Mouse (Mus musculus) left cerebral cortex, adult 9 months (tissue): ENCODE data around the gene Rab11fip3.

Source experiments
- DNase-seq, 2 experiments: peaks; one replicate each; pipeline ENCODE4 v3.0.0; 2022; ENCODE audit warnings: low spot score in 2 of 2

The Rab11fip3 gene

GRCm38 (mm10) chr17:25956201-25956600 lies 113.2 kb downstream of the Rab11fip3 start:
- DNase-seq = no peak

GRCm38 (mm10) chr17:25955736-25956135 lies 113.6 kb downstream of the Rab11fip3 start:
- DNase-seq = no peak

DNA sequence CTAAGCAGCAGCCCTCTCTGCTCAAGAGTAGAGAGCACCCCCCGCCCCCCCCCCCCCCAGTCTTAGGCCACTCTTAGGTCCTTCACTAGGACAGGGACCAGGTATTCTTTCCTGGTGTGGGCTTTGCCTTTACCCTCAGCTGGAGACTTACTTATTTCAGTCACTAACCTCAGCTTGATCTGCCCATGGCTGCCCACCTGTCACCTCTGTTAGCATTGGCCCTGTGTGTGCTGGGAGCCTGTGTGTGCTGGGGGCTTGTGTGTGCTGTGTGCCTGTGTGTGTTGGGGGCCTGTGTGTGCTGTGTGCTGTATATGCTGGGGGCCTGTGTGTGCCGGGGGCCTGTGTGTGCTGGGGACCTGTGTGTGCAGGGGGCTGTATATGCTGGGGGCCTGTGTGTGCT lies 114.7 kb downstream of the Rab11fip3 start:
- no peak for DNase-seq

DNA sequence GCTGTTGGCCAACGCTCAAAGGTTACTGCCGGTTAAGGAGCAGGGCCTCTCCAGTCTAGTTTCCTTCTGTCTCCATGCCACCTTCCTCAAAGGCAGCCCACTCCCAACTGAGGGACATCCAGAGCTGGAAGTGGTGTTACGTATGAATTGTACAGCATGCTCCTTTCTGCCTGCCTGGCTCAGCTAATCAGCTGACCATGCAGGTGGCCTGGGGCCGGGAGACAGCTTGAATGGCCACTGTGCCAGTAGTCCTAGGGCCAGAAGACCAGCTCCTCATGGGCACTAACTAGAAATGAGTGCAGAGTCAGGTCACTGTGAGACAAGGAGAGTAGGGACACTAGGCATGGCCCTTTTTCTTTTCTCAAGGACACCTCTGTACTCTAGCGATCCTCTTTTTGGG lies 116.2 kb downstream of the Rab11fip3 start:
- DNase-seq = no peak

DNA sequence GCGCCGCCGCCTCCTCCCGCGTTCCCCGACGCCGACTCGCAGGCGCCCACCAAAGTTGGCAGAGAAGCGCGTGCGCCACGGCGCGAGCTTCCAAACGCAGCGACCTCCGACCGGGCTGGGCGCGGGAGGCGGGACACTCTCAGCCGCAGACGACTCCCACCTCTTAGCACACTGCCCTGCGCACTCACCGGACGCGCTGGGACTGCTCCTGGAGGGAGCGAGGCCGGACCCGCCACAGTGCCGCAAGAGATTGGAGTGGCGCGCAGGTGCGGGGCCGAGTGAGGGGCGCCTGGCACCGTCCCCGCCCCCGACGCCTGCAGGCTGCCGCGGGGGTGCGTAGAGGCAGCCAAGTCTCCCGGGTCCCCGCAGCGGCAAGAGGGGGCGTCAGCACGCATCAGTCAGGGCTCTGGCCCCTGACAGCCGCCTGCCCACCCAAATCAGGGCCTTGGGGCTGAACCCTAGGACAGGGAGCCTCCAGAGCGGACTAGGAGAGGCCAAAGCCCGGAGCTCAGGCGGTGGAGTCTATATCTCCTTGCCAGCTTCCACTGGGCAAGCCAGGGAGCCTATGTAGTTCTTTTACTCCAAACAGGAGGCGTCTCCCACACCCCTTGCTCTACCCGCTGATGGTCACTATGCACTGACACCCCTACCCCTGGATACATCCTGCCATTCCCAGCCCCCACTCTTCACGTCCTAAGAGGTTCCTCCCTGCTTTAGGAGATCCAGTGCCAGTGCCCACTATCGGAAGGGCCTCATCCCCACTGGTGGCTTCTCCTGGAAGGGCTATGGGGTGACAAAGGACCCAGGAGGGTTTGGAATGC lies 117.3 kb downstream of the Rab11fip3 start, which contains the start of gene A930017K11Rik:
A930017K11Rik (minus strand) TSS at position 763 of the 821 bp plus-strand sequence.
- DNase-seq = no peak

DNA sequence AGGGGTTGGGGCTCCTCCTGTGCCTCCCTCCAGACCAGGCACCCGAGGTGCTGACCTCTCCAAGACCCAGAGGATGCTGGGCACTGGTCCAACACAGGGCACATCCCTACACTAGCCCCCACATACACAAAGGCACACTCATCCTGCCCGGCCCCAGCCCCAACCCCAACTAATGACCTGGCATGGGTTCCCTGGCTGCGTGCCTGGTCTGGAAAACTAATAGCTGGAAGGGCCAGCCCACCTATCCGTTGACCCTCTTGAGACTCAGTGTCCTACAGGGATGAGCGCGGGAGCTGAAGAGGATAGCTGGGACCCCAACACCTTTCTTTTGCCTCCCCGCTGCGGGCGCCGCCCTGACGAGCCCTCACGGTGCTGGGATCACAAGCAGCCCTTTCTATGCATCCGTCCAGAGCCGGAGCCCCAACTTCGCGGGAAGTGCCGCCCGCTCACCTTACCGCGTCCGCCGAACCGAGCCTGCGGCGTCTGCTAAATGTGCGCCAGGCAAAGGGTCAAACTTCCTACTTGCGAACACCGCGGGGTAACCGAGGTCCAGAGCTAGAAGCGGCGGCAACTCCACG lies 118.0 kb downstream of the Rab11fip3 start:
- no peak for DNase-seq

- no peak for DNase-seq
These were observed 118.6 kb downstream of the Rab11fip3 start for GRCm38 (mm10) chr17:25950706-25951105.

DNA sequence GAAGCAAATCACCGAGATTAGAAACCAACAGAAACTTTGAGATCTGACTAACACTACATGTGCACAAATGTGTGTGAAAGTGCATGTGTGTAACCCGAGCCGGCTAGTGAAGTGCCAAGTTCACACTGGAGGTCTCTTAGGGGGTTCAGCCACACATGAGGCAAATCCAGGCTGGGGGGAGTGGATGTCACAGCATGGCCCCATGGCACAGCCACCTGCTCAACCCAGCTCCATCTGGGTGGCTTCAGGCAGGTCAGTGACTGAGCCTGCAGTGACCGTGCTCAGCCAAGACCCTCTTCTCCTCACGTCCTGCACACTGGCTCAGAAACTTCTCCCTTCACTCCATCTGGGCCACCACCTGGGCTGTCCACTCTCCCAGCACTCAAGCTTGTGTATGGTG lies 119.4 kb downstream of the Rab11fip3 start:
- DNase-seq = no peak

DNA sequence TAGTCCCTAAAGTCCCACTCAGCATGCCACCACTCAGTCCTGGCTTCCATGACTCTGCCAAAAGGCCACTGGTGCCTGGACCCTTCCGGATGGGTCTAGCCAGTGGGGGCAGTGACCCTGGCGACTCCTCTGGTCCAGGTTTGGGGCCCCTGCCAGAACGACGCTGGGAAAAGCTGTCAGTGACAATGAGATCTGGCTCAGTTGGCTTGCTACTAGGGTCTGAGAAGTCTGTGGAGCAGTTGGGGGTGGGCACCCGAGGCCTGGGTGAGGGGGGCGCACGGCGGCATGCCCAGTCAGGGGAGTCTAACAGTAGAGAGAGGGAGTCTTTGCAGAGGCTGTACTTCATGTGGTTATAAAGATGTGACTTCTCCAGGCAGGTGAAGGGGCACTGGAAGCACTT lies 121.3 kb downstream of the Rab11fip3 start:
- no peak for DNase-seq

DNA sequence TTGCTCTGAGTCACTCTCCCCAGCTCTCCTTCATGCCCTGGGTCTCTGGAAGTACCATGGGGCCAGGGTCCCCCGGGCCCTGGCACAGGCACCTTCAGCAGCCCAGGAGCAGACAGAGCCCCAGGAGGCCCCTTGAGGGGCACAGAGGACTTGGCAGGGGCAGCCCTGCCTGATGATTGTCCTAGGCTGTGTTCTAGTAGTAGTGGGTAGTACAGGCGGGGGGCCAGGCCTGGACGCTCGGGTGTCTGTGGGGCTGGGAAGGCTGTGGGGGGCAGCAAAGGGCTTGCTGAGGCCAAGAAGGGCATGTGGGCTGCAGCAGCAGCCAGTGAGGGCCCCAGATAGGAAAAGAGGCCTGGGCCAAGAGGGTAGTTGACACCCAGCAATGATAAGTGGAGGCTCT lies 121.8 kb downstream of the Rab11fip3 start:
- DNase-seq = no peak

- DNase-seq = no peak
These were observed 122.5 kb downstream of the Rab11fip3 start for GRCm38 (mm10) chr17:25946891-25947290.

- DNase-seq = no peak
These were observed 123.0 kb downstream of the Rab11fip3 start for GRCm38 (mm10) chr17:25946349-25946748.

DNA sequence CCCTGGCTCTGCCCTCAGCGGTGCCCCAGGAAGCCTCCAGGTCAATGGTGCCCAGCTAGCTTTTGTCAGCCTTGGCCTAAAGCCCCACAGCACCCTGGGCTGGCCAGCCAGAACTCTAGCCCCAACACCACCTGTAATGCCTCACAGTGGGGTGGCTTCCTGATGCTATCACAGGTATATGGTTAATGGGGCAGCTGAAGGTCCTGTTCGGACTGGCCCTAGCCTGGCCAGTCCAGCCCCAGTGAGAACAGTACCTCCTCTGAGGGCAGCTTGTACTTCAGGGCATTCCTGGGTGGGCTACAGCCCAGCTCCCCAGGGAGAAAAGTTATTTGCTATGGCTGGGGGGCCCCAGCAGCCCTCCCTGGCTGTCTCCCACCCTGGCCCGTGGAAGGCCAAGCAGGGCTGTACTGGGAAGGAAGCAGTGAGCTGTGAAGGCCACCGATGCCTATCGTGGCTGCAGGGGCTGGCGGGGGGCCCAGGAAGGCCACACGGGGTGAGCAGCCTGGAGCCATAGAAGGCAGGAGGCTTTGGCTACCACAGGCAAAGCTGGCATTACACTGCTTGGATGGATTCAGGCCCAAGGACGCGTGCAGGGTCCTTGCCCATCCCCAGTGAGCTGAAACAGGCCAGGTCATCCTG lies 123.7 kb downstream of the Rab11fip3 start:
- DNase-seq = no peak

- no peak for DNase-seq
These were observed 124.8 kb downstream of the Rab11fip3 start, which contains the start of the genes Pigq and Nhlrc4 for GRCm38 (mm10) chr17:25944366-25945163. Gene Pigq, minus strand, starts transcription at chr17:25944936. Gene Nhlrc4, minus strand, starts transcription at chr17:25944961.

DNA sequence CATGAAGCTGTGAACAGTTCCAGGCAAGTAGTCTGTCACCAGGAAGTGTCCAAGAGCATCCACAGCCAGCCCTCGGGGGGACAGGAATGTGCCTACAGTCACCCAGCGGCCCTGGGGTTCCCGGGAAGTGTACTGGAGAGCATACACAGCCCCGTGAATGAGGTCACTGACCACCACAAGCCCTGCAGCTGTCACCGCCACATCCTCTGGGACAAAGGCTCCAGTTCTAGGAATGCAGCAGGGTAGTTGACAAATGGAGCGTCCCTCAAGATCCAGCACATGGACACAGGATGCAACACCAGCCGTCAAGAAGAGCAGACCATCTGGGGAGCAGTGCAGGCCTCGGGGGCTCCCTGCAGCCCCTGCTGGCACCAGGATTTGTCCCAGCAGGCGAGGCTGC lies 125.6 kb downstream of the Rab11fip3 start:
- no peak for DNase-seq

GRCm38 (mm10) chr17:25943221-25943620 lies 126.1 kb downstream of the Rab11fip3 start:
- DNase-seq = no peak

GRCm38 (mm10) chr17:25942597-25943151 lies 126.7 kb downstream of the Rab11fip3 start:
- DNase-seq = no peak

DNA sequence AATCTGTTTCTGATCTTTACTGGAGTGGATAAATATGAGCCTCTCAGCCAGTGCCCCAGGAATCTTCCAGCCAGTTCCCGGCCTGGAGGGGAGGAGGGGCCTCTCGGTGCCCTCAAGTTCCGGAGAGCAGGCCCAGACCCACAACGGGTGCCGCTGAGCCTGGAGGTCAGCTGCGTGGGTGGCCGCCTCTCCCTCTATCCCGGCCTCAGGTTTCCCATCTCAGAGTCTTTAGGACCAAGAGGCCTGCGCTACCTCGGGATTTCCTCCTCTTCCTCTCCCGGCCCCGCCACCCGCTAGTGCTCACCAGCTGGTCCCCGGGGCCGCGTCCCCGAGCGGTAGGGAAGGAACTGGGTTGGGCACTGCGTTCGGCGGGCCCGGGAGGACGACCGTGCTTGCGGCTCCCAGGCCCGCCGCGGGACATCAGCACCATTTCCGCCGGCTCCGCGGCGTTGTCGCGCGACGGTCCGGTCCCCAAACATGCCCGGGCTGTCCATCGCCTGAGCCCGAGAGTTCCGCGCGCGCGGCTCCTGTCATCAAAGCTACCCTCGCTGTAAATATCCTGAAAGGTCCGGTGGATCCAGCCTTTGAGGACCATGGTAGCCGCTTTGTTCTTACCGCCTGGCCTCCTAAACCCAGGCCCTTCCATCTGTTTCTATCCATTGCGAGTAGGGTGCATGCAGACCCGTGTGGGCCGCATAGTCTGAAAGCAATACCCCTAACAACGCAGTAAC lies 127.7 kb downstream of the Rab11fip3 start:
- peak in 1 of 2 experiments; percentile 67 for DNase-seq
